Mouse (Mus musculus): Measurements from ENCODE around the gene Eipr1. TPM values are rescaled to one million over a fixed set of nuclear protein-coding genes. Genes with fewer than 3 reads are reported as not detected.
A peak's percentile ranks its signal among the peaks of the same experiment; 100 is the strongest.

The Eipr1 gene
- polyA plus RNA-seq, 1 experiment from 2014 or later: 50.0 TPM

GRCm38 (mm10) chr12:28817891-28818290, 66.3 kb downstream of the Eipr1 start:
- Histone ChIP-seq H3K27me3 (ENCODE audit: control insufficient read depth, insufficient read depth, low read length) (no peaks in the 10 kb centered on the region), H3K9me3 (ENCODE audit: control insufficient read depth, low read length) (no peaks in the 10 kb centered on the region), H3K4me1 (replicated peaks; ENCODE audit: control insufficient read depth, insufficient read depth, low read length) (peaks cover 19% of the 10 kb centered on the region), H3K27ac (ENCODE audit: low read depth, low read length) (peak overlapping the region; percentile 93), H3K4me3 (ENCODE audit: low read depth, low read length) (no peak overlapping the region), H3K36me3 (ENCODE audit: control insufficient read depth, insufficient read depth, low read length) (no peaks in the 10 kb centered on the region), H3K4me2 (replicated peaks; ENCODE audit: low read depth, low read length) (no peak overlapping the region), H3K9ac (ENCODE audit: low read depth, low read length) (peak overlapping the region; percentile 45; the same call in 1 of the 2 replicates)
- ATAC-seq (ENCODE audit: low FRiP score): peak; percentile 54; the same call in 1 of the 2 replicates
- peak; percentile 47 for DNase-seq (ENCODE audit: low spot score)
- WGBS: 16% methylated on average over 3 of the region's 3 CpGs

- Histone ChIP-seq H3K4me1 (replicated peaks; ENCODE audit: control insufficient read depth, insufficient read depth, low read length) (peaks cover under 1% of the 10 kb centered on the region; the same call in 1 of the 2 replicates), H3K9me3 (ENCODE audit: control insufficient read depth, low read length) (no peaks in the 10 kb centered on the region), H3K4me3 (ENCODE audit: low read depth, low read length) (no peak overlapping the region), H3K4me2 (replicated peaks; ENCODE audit: low read depth, low read length) (no peak overlapping the region), H3K9ac (ENCODE audit: low read depth, low read length) (no peak overlapping the region), H3K27ac (ENCODE audit: low read depth, low read length) (no peak overlapping the region), H3K27me3 (ENCODE audit: control insufficient read depth, insufficient read depth, low read length) (no peaks in the 10 kb centered on the region), H3K36me3 (ENCODE audit: control insufficient read depth, insufficient read depth, low read length) (no peaks in the 10 kb centered on the region)
- 91% methylated on average over 7 of the region's 7 CpGs for WGBS
- ATAC-seq (ENCODE audit: low FRiP score) (no peak), DNase-seq (ENCODE audit: low spot score) (no peak)
Measured at GRCm38 (mm10) chr12:28823518-28823917, 71.9 kb downstream of the Eipr1 start.

- 0 out of 2 replicates have a peak, but pooled peaks have one; percentile 4 for ATAC-seq (ENCODE audit: low FRiP score)
- no peak overlapping the region for H3K27ac ChIP-seq (ENCODE audit: low read depth, low read length)
- DNase-seq (ENCODE audit: low spot score): no peak
- H3K9ac ChIP-seq (ENCODE audit: low read depth, low read length): no peak overlapping the region
- H3K36me3 ChIP-seq (ENCODE audit: control insufficient read depth, insufficient read depth, low read length): no peaks in the 10 kb centered on the region
- no peaks in the 10 kb centered on the region for H3K27me3 ChIP-seq (ENCODE audit: control insufficient read depth, insufficient read depth, low read length)
- no peak overlapping the region for H3K4me3 ChIP-seq (ENCODE audit: low read depth, low read length)
- no peaks in the 10 kb centered on the region for H3K9me3 ChIP-seq (ENCODE audit: control insufficient read depth, low read length)
- H3K4me1 ChIP-seq (replicated peaks; ENCODE audit: control insufficient read depth, insufficient read depth, low read length): no peaks in the 10 kb centered on the region
- no peak overlapping the region for H3K4me2 ChIP-seq (replicated peaks; ENCODE audit: low read depth, low read length)
- 92% methylated on average over 3 of the region's 3 CpGs for WGBS
Measured at GRCm38 (mm10) chr12:28829502-28829901, 77.9 kb downstream of the Eipr1 start.

- H3K9me3 ChIP-seq (ENCODE audit: control insufficient read depth, low read length): no peaks in the 10 kb centered on the region
- DNase-seq (ENCODE audit: low spot score) (no peak), ATAC-seq (ENCODE audit: low FRiP score) (no peak)
- H3K9ac ChIP-seq (ENCODE audit: low read depth, low read length): no peak overlapping the region
- no peak overlapping the region for H3K4me3 ChIP-seq (ENCODE audit: low read depth, low read length)
- no peaks in the 10 kb centered on the region for H3K4me1 ChIP-seq (replicated peaks; ENCODE audit: control insufficient read depth, insufficient read depth, low read length)
- 78% methylated on average over 3 of the region's 3 CpGs for WGBS
- H3K4me2 ChIP-seq (replicated peaks; ENCODE audit: low read depth, low read length): no peak overlapping the region
- no peaks in the 10 kb centered on the region for H3K36me3 ChIP-seq (ENCODE audit: control insufficient read depth, insufficient read depth, low read length)
- H3K27me3 ChIP-seq (ENCODE audit: control insufficient read depth, insufficient read depth, low read length): no peaks in the 10 kb centered on the region
- H3K27ac ChIP-seq (ENCODE audit: low read depth, low read length): no peak overlapping the region
Measured at GRCm38 (mm10) chr12:28830471-28830870, 78.9 kb downstream of the Eipr1 start.

GRCm38 (mm10) chr12:28831066-28831733, 79.6 kb downstream of the Eipr1 start:
- H3K9ac ChIP-seq (ENCODE audit: low read depth, low read length): no peak overlapping the region
- H3K4me2 ChIP-seq (replicated peaks; ENCODE audit: low read depth, low read length): no peak overlapping the region
- H3K9me3 ChIP-seq (ENCODE audit: control insufficient read depth, low read length): no peaks in the 10 kb centered on the region
- no peaks in the 10 kb centered on the region for H3K4me1 ChIP-seq (replicated peaks; ENCODE audit: control insufficient read depth, insufficient read depth, low read length)
- no peak overlapping the region for H3K27ac ChIP-seq (ENCODE audit: low read depth, low read length)
- no peaks in the 10 kb centered on the region for H3K36me3 ChIP-seq (ENCODE audit: control insufficient read depth, insufficient read depth, low read length)
- no peak for ATAC-seq (ENCODE audit: low FRiP score)
- H3K4me3 ChIP-seq (ENCODE audit: low read depth, low read length): no peak overlapping the region
- DNase-seq (ENCODE audit: low spot score): peak; percentile 49
- WGBS: 47% methylated on average over 7 of the region's 7 CpGs
- H3K27me3 ChIP-seq (ENCODE audit: control insufficient read depth, insufficient read depth, low read length): no peaks in the 10 kb centered on the region

GRCm38 (mm10) chr12:28834266-28834665, 82.7 kb downstream of the Eipr1 start:
- Histone ChIP-seq H3K4me1 (replicated peaks; ENCODE audit: control insufficient read depth, insufficient read depth, low read length) (no peaks in the 10 kb centered on the region), H3K4me2 (replicated peaks; ENCODE audit: low read depth, low read length) (no peak overlapping the region), H3K9ac (ENCODE audit: low read depth, low read length) (no peak overlapping the region), H3K36me3 (ENCODE audit: control insufficient read depth, insufficient read depth, low read length) (no peaks in the 10 kb centered on the region), H3K27me3 (ENCODE audit: control insufficient read depth, insufficient read depth, low read length) (no peaks in the 10 kb centered on the region), H3K9me3 (ENCODE audit: control insufficient read depth, low read length) (no peaks in the 10 kb centered on the region), H3K27ac (ENCODE audit: low read depth, low read length) (no peak overlapping the region), H3K4me3 (ENCODE audit: low read depth, low read length) (no peak overlapping the region)
- no peak for ATAC-seq (ENCODE audit: low FRiP score)
- DNase-seq (ENCODE audit: low spot score): no peak
- WGBS: 87% methylated on average over 6 of the region's 6 CpGs

GRCm38 (mm10) chr12:28835683-28836082, 84.1 kb downstream of the Eipr1 start:
- no peak overlapping the region for H3K4me3 ChIP-seq (ENCODE audit: low read depth, low read length)
- H3K27ac ChIP-seq (ENCODE audit: low read depth, low read length): no peak overlapping the region
- DNase-seq (ENCODE audit: low spot score): no peak
- H3K36me3 ChIP-seq (ENCODE audit: control insufficient read depth, insufficient read depth, low read length): no peaks in the 10 kb centered on the region
- H3K27me3 ChIP-seq (ENCODE audit: control insufficient read depth, insufficient read depth, low read length): no peaks in the 10 kb centered on the region
- no peaks in the 10 kb centered on the region for H3K9me3 ChIP-seq (ENCODE audit: control insufficient read depth, low read length)
- ATAC-seq (ENCODE audit: low FRiP score): no peak
- no peaks in the 10 kb centered on the region for H3K4me1 ChIP-seq (replicated peaks; ENCODE audit: control insufficient read depth, insufficient read depth, low read length)
- H3K9ac ChIP-seq (ENCODE audit: low read depth, low read length): no peak overlapping the region
- WGBS: 93% methylated on average over 3 of the region's 3 CpGs
- no peak overlapping the region for H3K4me2 ChIP-seq (replicated peaks; ENCODE audit: low read depth, low read length)

GRCm38 (mm10) chr12:28838268-28838667, 86.7 kb downstream of the Eipr1 start:
- Histone ChIP-seq H3K27me3 (ENCODE audit: control insufficient read depth, insufficient read depth, low read length) (no peaks in the 10 kb centered on the region), H3K4me1 (replicated peaks; ENCODE audit: control insufficient read depth, insufficient read depth, low read length) (no peaks in the 10 kb centered on the region), H3K9me3 (ENCODE audit: control insufficient read depth, low read length) (no peaks in the 10 kb centered on the region), H3K36me3 (ENCODE audit: control insufficient read depth, insufficient read depth, low read length) (no peaks in the 10 kb centered on the region), H3K9ac (ENCODE audit: low read depth, low read length) (no peak overlapping the region), H3K4me2 (replicated peaks; ENCODE audit: low read depth, low read length) (no peak overlapping the region), H3K4me3 (ENCODE audit: low read depth, low read length) (no peak overlapping the region), H3K27ac (ENCODE audit: low read depth, low read length) (no peak overlapping the region)
- DNase-seq (ENCODE audit: low spot score) (no peak), ATAC-seq (ENCODE audit: low FRiP score) (no peak)
- 81% methylated on average over 4 of the region's 4 CpGs for WGBS

GRCm38 (mm10) chr12:28838971-28839370, 87.4 kb downstream of the Eipr1 start:
- no peak overlapping the region for H3K4me3 ChIP-seq (ENCODE audit: low read depth, low read length)
- no peak overlapping the region for H3K4me2 ChIP-seq (replicated peaks; ENCODE audit: low read depth, low read length)
- no peaks in the 10 kb centered on the region for H3K27me3 ChIP-seq (ENCODE audit: control insufficient read depth, insufficient read depth, low read length)
- no peak overlapping the region for H3K27ac ChIP-seq (ENCODE audit: low read depth, low read length)
- no peaks in the 10 kb centered on the region for H3K4me1 ChIP-seq (replicated peaks; ENCODE audit: control insufficient read depth, insufficient read depth, low read length)
- no peak overlapping the region for H3K9ac ChIP-seq (ENCODE audit: low read depth, low read length)
- DNase-seq (ENCODE audit: low spot score): no peak
- H3K36me3 ChIP-seq (ENCODE audit: control insufficient read depth, insufficient read depth, low read length): no peaks in the 10 kb centered on the region
- no peaks in the 10 kb centered on the region for H3K9me3 ChIP-seq (ENCODE audit: control insufficient read depth, low read length)
- WGBS: 94% methylated on average over 7 of the region's 7 CpGs
- no peak for ATAC-seq (ENCODE audit: low FRiP score)
